Mouse (Mus musculus) liver, embryonic 11.5 days (tissue): ENCODE measurements around the gene Med13l. TPM values are rescaled to one million over a fixed set of nuclear protein-coding genes. Genes with fewer than 3 reads are reported as not detected.

Source experiments
- ATAC-seq: fragments of 200-750 bp; cut with Nextera tagmentation; replicated peaks from 2 replicates; pipeline ENCODE4 v1.8.0; 2017; ENCODE audit warnings: moderate number of reproducible peaks, mild to moderate bottlenecking, moderate TSS enrichment, moderate library complexity; ENCODE audit not compliant: low FRiP score
- DNase-seq: peaks from one replicate; pipeline ENCODE4 v3.0.0-alpha.2; 2017; ENCODE audit warnings: low spot score
- H3K27ac ChIP-seq: fragments of 300-500 bp; sonication (generic); 2 replicates; pipeline ENCODE4 v1.5.1; 2014; ENCODE audit warnings: mild to moderate bottlenecking, low read depth, low read length, control low read depth
- H3K27me3 ChIP-seq: fragments of 300-500 bp; sonication (generic); replicated peaks from 2 replicates; pipeline ENCODE4 v1.6.1; 2014; ENCODE audit warnings: low read length, mixed read lengths; ENCODE audit not compliant: control insufficient read depth, insufficient read depth
- H3K36me3 ChIP-seq: fragments of 300-500 bp; sonication (generic); 2 replicates; pipeline ENCODE4 v1.6.1; 2014; ENCODE audit warnings: mild to moderate bottlenecking, low read length, moderate library complexity, mixed read lengths; ENCODE audit not compliant: control insufficient read depth, insufficient read depth
- H3K4me1 ChIP-seq: fragments of 300-500 bp; sonication (generic); replicated peaks from 2 replicates; pipeline ENCODE4 v1.6.1; 2014; ENCODE audit warnings: low read length, mixed read lengths; ENCODE audit not compliant: control insufficient read depth, insufficient read depth
- H3K4me2 ChIP-seq: fragments of 300-500 bp; sonication (generic); 2 replicates; pipeline ENCODE4 v1.6.1; 2014; ENCODE audit warnings: mild to moderate bottlenecking, control low read depth, moderate library complexity
- H3K4me3 ChIP-seq: fragments of 300-500 bp; sonication (generic); 2 replicates; pipeline ENCODE4 v1.5.1; 2014; ENCODE audit warnings: low read depth, low read length, control low read depth
- H3K9ac ChIP-seq: fragments of 300-500 bp; sonication (generic); 2 replicates; pipeline ENCODE4 v1.6.1; 2014; ENCODE audit warnings: low read depth, low read length, control low read depth
- H3K9me3 ChIP-seq: fragments of 300-500 bp; sonication (generic); 2 replicates; pipeline ENCODE4 v1.6.1; 2016; ENCODE audit warnings: low read length, inconsistent platforms, mixed read lengths; ENCODE audit not compliant: control insufficient read depth
- WGBS: fragments of 180-500 bp; shearing (Covaris S2); extraction: QIAGEN DNeasy Blood & Tissue Kit; methylation state at CpG from one replicate; pipeline ENCODE4 v1.1.7; 2014; 5-methylcytosine and 5-hydroxymethylcytosine counted together
- polyA plus RNA-seq: library from polyadenylated mRNA; unstranded; fragments of >200 nt; fragmentation: Nextera tagmentation; extraction: Ambion mirVana; gene quantifications from 2 replicates; pipeline ENCODE4 v1.2.1, GENCODE M21; 2014

Med13l gene
- polyA plus RNA-seq, 1 experiment from 2014 or later, result 13.7 TPM

GRCm38 (mm10) chr5:118801592-118801991 lies 241.1 kb downstream of the Med13l start:
- Histone ChIP-seq H3K27me3 (no peaks in the 10 kb centered on the region), H3K36me3 (no peaks in the 10 kb centered on the region), H3K4me3 (no peak overlapping the region), H3K4me1 (no peaks in the 10 kb centered on the region), H3K4me2 (no peak overlapping the region), H3K27ac (no peak overlapping the region), H3K9me3 (no peaks in the 10 kb centered on the region), H3K9ac (no peak overlapping the region)
- 38% methylated on average over 5 of the region's 5 CpGs for WGBS
- no peak for ATAC-seq
- DNase-seq, result no peak

- Histone ChIP-seq H3K4me1 (no peaks in the 10 kb centered on the region), H3K27ac (no peak overlapping the region), H3K4me3 (no peak overlapping the region), H3K4me2 (no peak overlapping the region), H3K9me3 (no peaks in the 10 kb centered on the region), H3K36me3 (no peaks in the 10 kb centered on the region), H3K9ac (no peak overlapping the region), H3K27me3 (no peaks in the 10 kb centered on the region)
- ATAC-seq (no peak), DNase-seq (no peak)
- 73% methylated on average over 7 of the region's 7 CpGs for WGBS
Measured at GRCm38 (mm10) chr5:118802036-118802435, 241.6 kb downstream of the Med13l start.

- no peak for ATAC-seq
- Histone ChIP-seq H3K9ac (no peak overlapping the region), H3K9me3 (no peaks in the 10 kb centered on the region), H3K36me3 (no peaks in the 10 kb centered on the region), H3K27ac (no peak overlapping the region), H3K4me3 (no peak overlapping the region), H3K4me2 (no peak overlapping the region), H3K4me1 (no peaks in the 10 kb centered on the region), H3K27me3 (no peaks in the 10 kb centered on the region)
- 61% methylated on average over 12 of the region's 12 CpGs for WGBS
- no peak for DNase-seq
Measured at GRCm38 (mm10) chr5:118808946-118809345, 248.5 kb downstream of the Med13l start.

GRCm38 (mm10) chr5:118809588-118809987 lies 249.1 kb downstream of the Med13l start:
- no peaks in the 10 kb centered on the region for H3K9me3 ChIP-seq
- no peaks in the 10 kb centered on the region for H3K27me3 ChIP-seq
- no peaks in the 10 kb centered on the region for H3K36me3 ChIP-seq
- DNase-seq (no peak), ATAC-seq (no peak)
- no peak overlapping the region for H3K4me3 ChIP-seq
- WGBS, result 83% methylated on average over 5 of the region's 5 CpGs
- no peak overlapping the region for H3K27ac ChIP-seq
- H3K9ac ChIP-seq, result no peak overlapping the region
- no peaks in the 10 kb centered on the region for H3K4me1 ChIP-seq
- no peak overlapping the region for H3K4me2 ChIP-seq

GRCm38 (mm10) chr5:118811690-118812089 lies 251.2 kb downstream of the Med13l start:
- Histone ChIP-seq H3K4me2 (no peak overlapping the region), H3K9me3 (no peaks in the 10 kb centered on the region), H3K27ac (no peak overlapping the region), H3K27me3 (no peaks in the 10 kb centered on the region), H3K4me1 (no peaks in the 10 kb centered on the region), H3K4me3 (no peak overlapping the region), H3K36me3 (no peaks in the 10 kb centered on the region), H3K9ac (no peak overlapping the region)
- WGBS, result 49% methylated on average over 5 of the region's 5 CpGs
- DNase-seq, result no peak
- ATAC-seq, result no peak

- ATAC-seq, result no peak
- H3K4me2 ChIP-seq, result no peak overlapping the region
- no peak overlapping the region for H3K27ac ChIP-seq
- no peaks in the 10 kb centered on the region for H3K27me3 ChIP-seq
- no peak overlapping the region for H3K9ac ChIP-seq
- H3K4me3 ChIP-seq, result no peak overlapping the region
- no peaks in the 10 kb centered on the region for H3K9me3 ChIP-seq
- H3K36me3 ChIP-seq, result no peaks in the 10 kb centered on the region
- 62% methylated on average over 9 of the region's 9 CpGs for WGBS
- DNase-seq, result no peak
- H3K4me1 ChIP-seq, result no peaks in the 10 kb centered on the region
Measured at GRCm38 (mm10) chr5:118812421-118812820, 251.9 kb downstream of the Med13l start.

GRCm38 (mm10) chr5:118812947-118813401 lies 252.5 kb downstream of the Med13l start:
- Histone ChIP-seq H3K36me3 (no peaks in the 10 kb centered on the region), H3K27ac (no peak overlapping the region), H3K4me3 (no peak overlapping the region), H3K27me3 (no peaks in the 10 kb centered on the region), H3K4me2 (no peak overlapping the region), H3K4me1 (no peaks in the 10 kb centered on the region), H3K9me3 (no peaks in the 10 kb centered on the region), H3K9ac (no peak overlapping the region)
- ATAC-seq (no peak), DNase-seq (no peak)
- 51% methylated on average over 7 of the region's 7 CpGs for WGBS

GRCm38 (mm10) chr5:118814052-118814451 lies 253.6 kb downstream of the Med13l start:
- Histone ChIP-seq H3K4me2 (no peak overlapping the region), H3K9me3 (no peaks in the 10 kb centered on the region), H3K4me1 (no peaks in the 10 kb centered on the region), H3K27ac (no peak overlapping the region), H3K27me3 (no peaks in the 10 kb centered on the region), H3K4me3 (no peak overlapping the region), H3K9ac (no peak overlapping the region), H3K36me3 (no peaks in the 10 kb centered on the region)
- DNase-seq (no peak), ATAC-seq (no peak)
- 51% methylated on average over 6 of the region's 6 CpGs for WGBS
